Mouse (Mus musculus) G1E (cell line): Measurements from ENCODE around the gene Shld2. TPM values are rescaled to one million over a fixed set of nuclear protein-coding genes. Genes with fewer than 3 reads are reported as not detected.

ENCODE experiments used
- ATAC-seq: 2 replicates; pipeline ENCODE4 v1.8.0; 2016; ENCODE audit warnings: mild to moderate bottlenecking; ENCODE audit not compliant: insufficient number of reproducible peaks, poor library complexity, low FRiP score, severe bottlenecking; ENCODE audit errors: extremely low read depth
- DNase-seq: peaks from one replicate; pipeline ENCODE4 v3.0.0; 2012; ENCODE audit warnings: low spot score
- H3K27me3 ChIP-seq: 2 replicates; pipeline ENCODE4 v1.6.1; 2012; ENCODE audit warnings: mild to moderate bottlenecking, low read length, inconsistent platforms; ENCODE audit not compliant: insufficient read depth
- H3K36me3 ChIP-seq: replicated peaks from 2 replicates; pipeline ENCODE3; 2012; ENCODE audit warnings: mild to moderate bottlenecking, inconsistent platforms
- H3K4me1 ChIP-seq: 2 replicates; pipeline ENCODE4 v1.6.1; 2012; ENCODE audit warnings: low read depth, low read length, inconsistent platforms, mixed read lengths; ENCODE audit not compliant: insufficient read depth
- H3K4me3 ChIP-seq: 2 replicates; pipeline ENCODE4 v1.5.1; 2012; ENCODE audit warnings: low read depth, mild to moderate bottlenecking, inconsistent platforms, low read length, moderate library complexity, mixed read lengths
- H3K9me3 ChIP-seq: replicated peaks from 2 replicates; pipeline ENCODE4 v1.6.1; 2012; ENCODE audit warnings: inconsistent platforms
- CTCF ChIP-seq: IDR thresholded peaks from 2 replicates; pipeline ENCODE4 v1.5.1; 2012; ENCODE audit warnings: low read depth, low read length, inconsistent platforms, mixed read lengths
- GATA1 ChIP-seq: IDR thresholded peaks from 2 replicates; pipeline ENCODE4 v1.6.1; 2012; ENCODE audit warnings: borderline replicate concordance, low read length, inconsistent platforms, mixed read lengths
- GATA2 ChIP-seq: IDR thresholded peaks from 2 replicates; pipeline ENCODE4 v1.6.1; 2012; ENCODE audit warnings: low read depth, low read length, inconsistent platforms, borderline replicate concordance
- POLR2AphosphoS5 ChIP-seq: IDR thresholded peaks from 2 replicates; pipeline ENCODE4 v1.6.1; 2012; ENCODE audit warnings: low read depth, low read length, inconsistent platforms; ENCODE audit not compliant: insufficient replicate concordance
- TAL1 ChIP-seq: conservative IDR thresholded peaks from 2 replicates; pipeline ENCODE4 v1.6.1; 2012; ENCODE audit warnings: low read depth, low read length, inconsistent platforms, mixed read lengths
- polyA plus RNA-seq: library from polyadenylated mRNA; stranded (reverse); fragments of >175 nt; gene quantifications from 2 replicates; pipeline ENCODE4 v1.2.3, GENCODE M21; 2012
- total RNA-seq, 2 experiments: library from RNA; stranded (forward) in 1 of 2; stranded (reverse) in 1 of 2; fragments of 200-1000 nt in 1 of 2; fragments of >200 nt in 1 of 2; fragmentation: Nextera tagmentation in 1 of 2; gene quantifications; 2 replicates each; pipeline ENCODE4 v1.2.3; 2014 to 2017

The Shld2 gene
- total and polyA plus RNA-seq, 3 experiments: 6.2 to 24.2 (median 14.6) TPM

- DNase-seq (peak; percentile 46), ATAC-seq (peak; percentile 88)
- Histone ChIP-seq H3K4me1 (no peaks in the 10 kb centered on the region), H3K9me3 (no peaks in the 10 kb centered on the region), H3K4me3 (no peak overlapping the region), H3K27me3 (no peaks in the 10 kb centered on the region), H3K36me3 (peaks cover 48% of the 10 kb centered on the region)
- TF ChIP-seq GATA1: no peak
Observed at GRCm38 (mm10) chr14:34234630-34235380, 75.5 kb downstream of the Shld2 start.

- Histone ChIP-seq H3K36me3 (peaks cover 48% of the 10 kb centered on the region), H3K4me3 (no peak overlapping the region), H3K9me3 (no peaks in the 10 kb centered on the region), H3K4me1 (no peaks in the 10 kb centered on the region), H3K27me3 (no peaks in the 10 kb centered on the region)
- no peak for DNase-seq
- TF ChIP-seq POLR2AphosphoS5 (no peak), GATA2 (no peak), CTCF (no peak), TAL1 (no peak)
- ATAC-seq: no peak
Observed at GRCm38 (mm10) chr14:34233846-34234245, 76.4 kb downstream of the Shld2 start.

DNA sequence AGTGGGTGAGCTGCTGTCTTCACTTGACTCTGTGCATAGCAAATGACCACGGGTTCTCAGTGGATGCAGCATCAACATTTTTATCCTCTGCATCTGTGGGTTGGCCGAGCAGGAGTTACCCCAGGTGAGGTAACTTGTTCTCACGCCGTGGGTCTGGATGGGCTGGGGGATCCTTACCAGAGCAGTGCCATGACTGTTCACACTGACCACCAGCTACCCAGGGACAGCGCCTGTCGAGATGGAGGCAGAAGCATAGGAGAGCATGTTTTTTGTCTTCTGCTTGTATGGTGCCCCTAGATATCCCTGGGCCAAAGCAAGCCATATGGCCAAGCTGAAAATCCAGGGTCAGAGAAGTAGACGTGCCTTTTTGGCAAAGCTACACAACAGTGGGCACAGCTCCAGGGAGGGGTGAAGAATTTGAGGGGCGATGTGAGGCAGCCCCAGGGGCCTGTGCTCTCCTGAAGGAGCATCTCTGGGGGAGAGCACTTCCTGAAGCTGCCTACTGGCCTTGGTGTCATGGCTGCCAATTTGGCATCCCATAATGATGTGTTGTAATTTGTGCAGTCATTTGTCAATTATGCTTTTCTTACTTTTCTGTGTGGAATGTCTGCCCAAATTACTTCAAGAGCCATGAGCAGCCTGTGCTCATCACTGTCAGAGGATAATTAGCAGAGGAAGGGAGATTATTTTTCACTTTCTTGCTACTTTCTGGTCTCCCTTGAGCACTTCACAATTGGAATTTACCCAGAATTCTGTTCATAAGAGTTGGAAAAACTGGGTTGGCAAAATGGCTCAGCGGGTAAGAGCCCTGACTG is 77.2 kb downstream of the Shld2 start:
- H3K9me3 ChIP-seq: no peaks in the 10 kb centered on the region
- ATAC-seq (no peak), DNase-seq (no peak)
- H3K36me3 ChIP-seq: peaks cover 42% of the 10 kb centered on the region
- H3K4me3 ChIP-seq: no peak overlapping the region
- no peaks in the 10 kb centered on the region for H3K4me1 ChIP-seq
- H3K27me3 ChIP-seq: no peaks in the 10 kb centered on the region
- TF ChIP-seq TAL1 (no peak), POLR2AphosphoS5 (no peak), GATA2 (no peak), CTCF (no peak), GATA1 (no peak)

DNA sequence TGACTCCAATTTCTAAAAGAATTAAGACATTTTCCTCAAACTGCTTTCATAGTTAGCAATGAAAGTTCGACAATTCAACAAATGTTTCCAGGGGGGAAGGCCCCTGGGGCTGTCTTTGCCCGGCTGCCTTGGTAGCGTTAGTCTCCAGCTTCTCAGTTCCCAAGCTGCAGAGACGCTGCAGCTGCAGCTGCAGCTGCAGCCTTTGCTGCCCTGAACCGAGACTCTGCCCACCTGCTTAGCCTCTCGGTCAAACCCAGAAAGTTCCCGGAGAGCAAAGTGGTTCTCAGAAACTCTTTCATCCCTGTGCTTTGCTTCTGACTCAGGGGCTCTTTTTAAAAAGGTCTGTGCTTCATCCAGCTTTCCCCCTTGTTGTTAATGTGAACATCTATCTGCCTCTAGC is 78.0 kb downstream of the Shld2 start:
- TF ChIP-seq TAL1: no peak
- no peak for TF ChIP-seq CTCF
- TF ChIP-seq GATA1: no peak
- TF ChIP-seq GATA2: no peak
- no peak for TF ChIP-seq POLR2AphosphoS5
- no peaks in the 10 kb centered on the region for H3K9me3 ChIP-seq
- DNase-seq: no peak
- H3K4me1 ChIP-seq: no peaks in the 10 kb centered on the region
- ATAC-seq: no peak
- H3K27me3 ChIP-seq: no peaks in the 10 kb centered on the region; the same call in 1 of the 2 replicates
- H3K4me3 ChIP-seq: no peak overlapping the region
- H3K36me3 ChIP-seq: peaks cover 38% of the 10 kb centered on the region

DNA sequence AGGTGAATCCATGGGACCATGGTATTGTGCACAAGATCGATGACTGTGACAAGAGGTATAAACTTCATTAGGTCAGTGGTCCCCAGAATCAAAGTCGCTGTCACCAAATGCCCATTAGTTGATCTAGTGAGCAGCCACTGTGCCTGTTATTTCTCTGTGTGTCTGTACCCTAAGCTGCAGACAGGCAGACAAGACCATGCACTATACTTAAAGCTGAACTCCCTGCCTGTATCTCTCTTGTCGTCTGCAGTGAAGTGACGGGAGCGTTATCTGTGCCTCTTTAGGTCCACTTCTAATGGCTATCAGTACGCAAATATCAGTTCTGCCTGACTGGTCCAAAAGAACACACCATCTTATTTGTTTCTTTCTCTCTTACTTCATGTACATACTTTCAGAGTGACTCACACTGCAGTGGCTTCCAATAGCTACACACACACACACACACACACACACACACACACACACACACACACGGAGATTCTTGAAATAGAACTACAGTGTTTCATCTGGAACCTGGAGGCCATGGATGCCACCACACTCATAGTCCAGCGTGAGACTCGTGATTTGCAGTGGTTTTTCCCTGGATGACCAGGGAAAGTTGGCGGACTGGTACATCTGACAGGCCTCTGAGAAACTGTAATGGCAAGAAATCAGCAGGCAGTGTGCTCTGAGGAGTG is 81.3 kb downstream of the Shld2 start:
- ATAC-seq (no peak), DNase-seq (no peak)
- TF ChIP-seq CTCF: no peak
- TF ChIP-seq TAL1: no peak
- no peak for TF ChIP-seq GATA1
- TF ChIP-seq GATA2: no peak
- TF ChIP-seq POLR2AphosphoS5: no peak
- H3K4me3 ChIP-seq: no peak overlapping the region
- no peaks in the 10 kb centered on the region for H3K4me1 ChIP-seq
- no peaks in the 10 kb centered on the region for H3K9me3 ChIP-seq
- H3K36me3 ChIP-seq: peaks cover 11% of the 10 kb centered on the region
- H3K27me3 ChIP-seq: no peaks in the 10 kb centered on the region; the same call in 1 of the 2 replicates

DNA sequence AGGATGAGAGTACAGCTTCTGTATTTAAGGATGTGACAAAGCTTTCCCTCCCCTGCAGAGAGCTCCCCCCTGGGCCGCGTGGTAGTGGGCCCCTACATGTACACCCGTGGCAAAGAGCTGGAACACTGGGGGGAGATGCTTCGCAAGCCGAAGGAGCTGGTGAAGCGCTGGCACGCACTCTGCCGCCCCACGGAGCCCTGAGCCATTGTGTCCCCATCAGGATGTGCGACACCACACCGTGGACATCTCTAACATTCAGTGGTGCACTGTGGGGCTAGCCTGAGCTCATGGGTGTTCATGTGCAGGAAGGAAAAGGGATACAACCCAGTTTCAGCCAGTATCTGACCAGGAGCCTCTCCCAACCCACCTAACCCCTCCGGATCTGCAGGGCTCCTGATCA is 82.3 kb downstream of the Shld2 start:
- DNase-seq (no peak), ATAC-seq (no peak)
- Histone ChIP-seq H3K4me3 (no peak overlapping the region), H3K4me1 (no peaks in the 10 kb centered on the region), H3K27me3 (no peaks in the 10 kb centered on the region; the same call in 1 of the 2 replicates), H3K9me3 (no peaks in the 10 kb centered on the region), H3K36me3 (peaks cover 5% of the 10 kb centered on the region)
- TF ChIP-seq TAL1 (no peak), GATA2 (no peak), POLR2AphosphoS5 (no peak), GATA1 (no peak), CTCF (no peak)
